Mouse (Mus musculus) cerebellum, adult 11-12 months (tissue): ENCODE results near the gene Olfr807.

Experiments
- DNase-seq: peaks from one replicate; pipeline ENCODE4 v3.0.0; 2022

Olfr807 gene

DNA sequence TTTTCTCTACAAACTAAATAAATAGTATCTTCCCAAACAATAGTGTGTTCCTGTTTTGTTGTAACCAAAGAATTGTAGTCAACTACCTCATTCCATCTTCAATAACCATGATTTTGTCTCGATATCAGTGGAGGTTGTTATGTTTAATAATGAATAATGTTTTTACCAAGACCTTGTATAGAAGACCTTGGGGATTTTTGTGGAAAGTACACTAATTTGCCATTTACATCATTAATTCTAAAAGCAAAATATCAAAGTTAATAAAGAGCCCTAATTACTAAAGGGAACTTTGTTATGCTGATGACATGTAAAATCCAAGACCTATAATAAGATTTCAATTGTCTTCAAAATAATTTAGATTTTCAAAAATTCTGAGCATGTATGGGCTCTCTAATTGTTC, at the start of gene Olfr807:
Gene Olfr807, minus strand, starts transcription at position 101 of the 400 bp plus-strand sequence.
- DNase-seq = no peak

- DNase-seq = no peak
These were observed 46.7 kb upstream of the Olfr807 start, which contains the start of gene Olfr811 for GRCm38 (mm10) chr10:129804296-129804695. Olfr811 (minus strand) TSS chr10:129804396.

GRCm38 (mm10) chr10:129794817-129795216, 37.2 kb upstream of the Olfr807 start, which contains the start of gene Olfr810:
Olfr810 (minus strand) TSS chr10:129794917.
- DNase-seq = no peak

DNA sequence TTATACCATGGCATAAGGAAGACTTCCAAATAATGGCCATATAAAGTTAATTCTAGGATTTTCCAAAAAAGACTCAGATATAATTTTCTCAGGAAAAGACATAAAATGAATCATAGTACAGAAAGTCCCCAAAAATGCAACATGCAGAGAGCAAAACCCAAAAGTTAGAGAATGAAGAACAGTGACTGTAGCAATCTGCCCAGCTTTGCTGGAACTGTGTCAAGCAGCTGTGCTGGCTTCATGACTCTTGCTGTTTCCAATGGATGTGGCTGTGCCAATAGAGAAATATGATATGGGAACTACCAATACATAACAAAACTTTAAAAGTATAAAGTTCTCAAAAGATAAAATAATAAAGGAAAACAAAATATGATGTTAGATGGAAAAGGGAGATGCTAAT, 20.5 kb upstream of the Olfr807 start:
- DNase-seq = no peak

- no peak for DNase-seq
These were observed 16.7 kb upstream of the Olfr807 start, which contains the start of gene Olfr809 for GRCm38 (mm10) chr10:129774338-129774737. Olfr809 (plus strand) TSS chr10:129774638.

DNA sequence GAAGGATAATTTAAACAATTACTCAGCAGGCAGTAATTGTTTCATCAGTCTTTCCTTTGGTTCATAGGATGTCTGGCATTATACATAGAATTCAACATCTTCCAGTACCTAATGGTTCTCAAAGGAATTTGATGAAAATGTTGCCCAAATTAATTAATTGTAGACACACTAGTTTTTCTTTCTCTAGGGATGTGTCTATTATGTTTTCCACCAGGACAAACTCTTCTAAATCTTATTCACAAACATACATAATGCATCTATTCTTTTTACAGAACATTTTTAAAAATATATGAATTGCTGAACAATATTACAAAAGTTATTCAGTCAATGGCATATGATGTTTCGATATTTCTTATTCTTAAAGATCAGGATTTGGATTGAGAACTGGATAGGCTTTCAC, 7.6 kb upstream of the Olfr807 start, which contains the start of gene Olfr808:
Gene Olfr808, plus strand, starts transcription at position 301 of the 400 bp plus-strand sequence.
- DNase-seq = no peak

GRCm38 (mm10) chr10:129741821-129742220, 15.8 kb downstream of the Olfr807 start, which contains the start of gene Olfr806:
Olfr806 (minus strand) TSS chr10:129741921.
- no peak for DNase-seq

- no peak for DNase-seq
These were observed 28.3 kb downstream of the Olfr807 start, which contains the start of gene Olfr805 for GRCm38 (mm10) chr10:129729275-129729674. Olfr805 (minus strand) TSS chr10:129729375.
